Mouse (Mus musculus) cerebellum, adult 2 months (tissue): ENCODE data around the gene Tmem41a.

Experiments used
- CTCF ChIP-seq: fragments of 200-500 bp; IDR thresholded peaks from 2 replicates; pipeline ENCODE4 v1.5.1; 2011; ENCODE audit warnings: low read depth, mild to moderate bottlenecking, control low read depth, low read length, moderate library complexity, borderline replicate concordance; ENCODE audit not compliant: insufficient read depth
- POLR2A ChIP-seq: fragments of 200-500 bp; IDR thresholded peaks from 2 replicates; pipeline ENCODE4 v1.6.1; 2011; ENCODE audit warnings: low read length, control low read depth, borderline replicate concordance; ENCODE audit not compliant: insufficient read depth

DNA sequence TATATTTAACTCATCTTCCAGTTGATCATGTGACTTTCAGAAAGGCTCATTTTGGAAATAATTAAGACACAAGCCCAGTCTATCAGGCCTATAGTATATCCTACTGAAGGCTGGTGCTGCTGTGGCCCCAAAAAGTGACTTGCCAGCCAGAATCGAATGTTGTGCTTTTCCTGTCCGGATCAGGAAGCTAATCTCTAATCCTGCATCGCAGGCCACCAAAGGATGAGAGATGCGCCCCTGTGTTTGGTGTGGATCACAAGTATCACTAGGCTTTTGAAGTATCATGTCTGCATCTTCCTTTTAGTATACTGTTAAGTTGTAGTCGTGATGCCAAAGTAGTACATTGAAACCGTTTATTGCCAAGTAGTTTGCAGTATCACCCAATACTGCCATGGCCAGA, 53.5 kb downstream of the Tmem41a start:
- no peak for TF ChIP-seq POLR2A
- no peak for TF ChIP-seq CTCF
